Mouse (Mus musculus): ENCODE measurements around the gene Zbtb18.

DNA sequence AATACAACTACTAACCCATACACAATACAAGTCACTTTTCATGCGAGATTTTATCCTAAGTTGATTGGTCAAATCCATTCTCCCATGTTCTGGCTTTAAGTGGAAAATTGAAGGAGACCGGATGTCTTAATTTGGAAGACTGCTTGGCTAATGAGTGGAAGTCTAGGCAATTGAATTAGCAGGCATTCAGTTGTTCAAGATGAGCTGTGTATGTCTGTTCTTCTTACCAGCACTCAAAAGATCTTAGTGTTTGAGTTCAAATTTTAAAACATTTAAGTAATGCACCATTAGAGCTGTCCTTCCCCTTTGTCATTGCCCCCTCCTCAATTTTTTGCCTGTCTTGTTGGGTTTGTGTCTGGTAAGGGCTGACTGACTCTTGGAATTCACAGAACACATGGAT lies 8.9 kb downstream of the Zbtb18 start:
- TF ChIP-seq HCFC1 (IDR thresholded peaks at IDR 0.05; ENCODE audit: low read depth, low read length) = no peak
- TF ChIP-seq CTCF (conservative IDR thresholded peaks at IDR 0.05 in 1 of 2, IDR thresholded peaks at IDR 0.05 in 1 of 2; ENCODE audit: low read depth in 2 of 2, low read length in 2 of 2) = no peak
- no peak for TF ChIP-seq ZKSCAN1 (IDR thresholded peaks at IDR 0.05; ENCODE audit: borderline replicate concordance, low read depth, low read length)
- TF ChIP-seq USF2 (conservative IDR thresholded peaks at IDR 0.05; ENCODE audit: low read depth, low read length) = no peak
- TF ChIP-seq POLR2A (IDR thresholded peaks at IDR 0.05; ENCODE audit: low read depth, low read length) = no peak
